In genomic region chr10:115465072-115465471, GRCm38 (mm10) we compare ENCODE assay signal across 16 mouse cellular contexts.
"Had no signal": no experiment of that assay in that cellular context is flagged by ENCODE, and none has a peak within 500 bp of the region (broad histone marks: within the 10 kb centered on the region; RNA-seq: fewer than 3 reads in every experiment).

No protein-coding gene starts in this region.

- H3K4me1 ChIP-seq: midbrain, embryonic 12.5 days; midbrain, embryonic 15.5 days; neural tube, embryonic 12.5 days had no signal

- H3K9ac ChIP-seq: lung, embryonic 14.5 days; midbrain, embryonic 12.5 days; midbrain, embryonic 15.5 days; neural tube, embryonic 12.5 days; neural tube, embryonic 15.5 days had no signal

- H3K4me2 ChIP-seq: lung, embryonic 14.5 days; midbrain, embryonic 12.5 days; midbrain, embryonic 15.5 days; neural tube, embryonic 12.5 days; neural tube, embryonic 15.5 days had no signal

- H3K4me3 ChIP-seq: midbrain, embryonic 10.5 days; midbrain, embryonic 12.5 days; midbrain, embryonic 15.5 days; myocyte; neural tube, embryonic 12.5 days; neural tube, embryonic 15.5 days had no signal

- H3K9me3 ChIP-seq: midbrain, embryonic 10.5 days; midbrain, embryonic 12.5 days; midbrain, embryonic 15.5 days; neural tube, embryonic 12.5 days; neural tube, embryonic 15.5 days had no signal

- ATAC-seq: midbrain, embryonic 15.5 days had no signal

- DNase-seq: lung, adult 18-20 months; retina, postnatal 1 day; right cerebral cortex, adult 18-20 months; right cerebral cortex, postnatal 25 days; right cerebral cortex, postnatal 4 days; spleen, adult 18-20 months; thymus, adult 18-20 months; thymus, postnatal 14 days; thymus, postnatal 36 days had no signal

- H3K27me3 ChIP-seq: midbrain, embryonic 12.5 days; midbrain, embryonic 15.5 days; neural tube, embryonic 12.5 days; neural tube, embryonic 15.5 days had no signal

- H3K36me3 ChIP-seq: midbrain, embryonic 12.5 days; midbrain, embryonic 15.5 days; neural tube, embryonic 12.5 days; neural tube, embryonic 15.5 days had no signal

- H3K27ac ChIP-seq: midbrain, embryonic 10.5 days; midbrain, embryonic 12.5 days; midbrain, embryonic 15.5 days; neural tube, embryonic 12.5 days; neural tube, embryonic 15.5 days had no signal
